Mouse (Mus musculus) Muller cell, postnatal 12 days (primary cell): ENCODE measurements at regions not wholly inside any gene's neighbourhood (a gene's known extent, or its start where the extent isn't known, plus 50 kb on each side); places are given as distances from the start of the nearest gene placed in this dataset.
A peak's percentile ranks its signal among the peaks of the same experiment; 100 is the strongest.

Experiments
- DNase-seq: peaks from one replicate; pipeline ENCODE4 v3.0.0-alpha.2; 2015; ENCODE audit errors: inconsistent ontology term

DNA sequence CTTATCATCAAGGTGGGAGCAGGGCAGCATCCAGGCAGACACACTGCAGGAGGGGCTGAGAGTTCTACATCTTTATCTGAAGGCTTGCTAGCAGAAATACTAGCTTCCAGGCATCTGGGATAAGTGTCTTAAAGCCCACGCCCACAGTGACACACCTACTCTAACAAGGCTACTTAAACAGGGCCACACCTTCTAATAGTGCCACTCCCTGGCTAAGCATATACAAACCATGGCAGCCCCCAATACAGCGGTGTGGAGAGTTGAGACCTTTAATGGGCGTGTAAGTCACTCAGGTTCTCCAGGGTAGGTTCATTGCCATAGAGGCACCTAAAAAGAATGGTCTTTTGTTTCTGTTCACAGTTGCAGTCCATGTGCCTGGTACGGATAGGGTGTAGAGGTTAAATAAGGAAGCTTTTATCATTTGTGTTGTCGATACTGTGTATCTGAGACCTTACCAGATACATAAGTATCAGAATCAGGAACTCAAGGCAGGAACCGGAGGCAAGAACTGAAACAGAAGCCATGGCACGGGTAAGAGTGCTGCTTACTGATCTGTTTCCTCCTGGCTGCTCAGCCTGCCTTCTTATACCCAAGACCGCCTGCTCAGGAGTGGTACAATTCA, 69.0 kb upstream of the Atrnl1 start:
- DNase-seq = no peak

DNA sequence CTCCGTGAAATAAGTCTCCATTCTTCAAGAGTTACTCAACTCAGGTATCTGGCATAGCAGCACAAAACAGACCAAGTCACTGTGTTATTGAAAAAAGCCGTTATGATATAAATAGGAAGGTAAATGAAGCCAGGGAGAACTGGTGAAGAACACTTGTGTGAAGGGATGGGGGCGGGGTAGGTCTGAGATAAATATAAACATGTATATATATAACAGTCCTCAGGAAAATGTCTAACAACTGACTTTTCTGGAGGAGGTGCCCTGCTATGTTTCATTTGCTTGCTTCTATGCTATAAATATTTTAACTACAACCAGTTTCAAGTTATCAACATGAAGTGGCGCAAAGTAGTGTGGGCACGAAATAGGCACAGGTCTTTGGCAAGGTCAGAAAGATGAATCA, 68.3 kb upstream of the Atrnl1 start:
- DNase-seq = no peak

DNA sequence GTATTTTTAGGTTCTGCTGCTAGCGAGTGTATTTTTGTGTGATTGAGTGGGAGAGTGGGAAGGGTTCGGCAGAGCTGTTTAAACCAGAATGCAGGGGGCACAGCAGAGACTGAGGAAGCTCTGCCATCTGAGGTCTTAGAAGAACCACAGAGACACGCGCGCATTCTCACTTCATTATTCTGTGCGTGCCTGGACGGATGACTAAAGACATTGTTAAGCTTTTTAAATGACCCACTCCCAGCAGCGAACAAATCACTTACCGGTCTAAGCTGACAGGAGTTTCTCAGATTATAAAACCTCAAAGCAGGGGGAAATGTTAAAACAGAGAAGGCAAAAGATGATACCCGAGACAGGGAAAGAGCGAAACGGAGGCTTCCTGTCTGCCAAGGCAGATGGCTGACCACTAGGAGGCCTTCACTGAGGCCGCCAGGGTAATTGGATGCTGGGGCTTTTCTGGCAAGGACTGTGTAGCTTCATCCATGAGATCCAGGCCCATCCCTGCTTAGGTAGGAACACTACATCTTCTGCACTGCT, 67.1 kb upstream of the Atrnl1 start:
- peak; percentile 33 for DNase-seq

DNA sequence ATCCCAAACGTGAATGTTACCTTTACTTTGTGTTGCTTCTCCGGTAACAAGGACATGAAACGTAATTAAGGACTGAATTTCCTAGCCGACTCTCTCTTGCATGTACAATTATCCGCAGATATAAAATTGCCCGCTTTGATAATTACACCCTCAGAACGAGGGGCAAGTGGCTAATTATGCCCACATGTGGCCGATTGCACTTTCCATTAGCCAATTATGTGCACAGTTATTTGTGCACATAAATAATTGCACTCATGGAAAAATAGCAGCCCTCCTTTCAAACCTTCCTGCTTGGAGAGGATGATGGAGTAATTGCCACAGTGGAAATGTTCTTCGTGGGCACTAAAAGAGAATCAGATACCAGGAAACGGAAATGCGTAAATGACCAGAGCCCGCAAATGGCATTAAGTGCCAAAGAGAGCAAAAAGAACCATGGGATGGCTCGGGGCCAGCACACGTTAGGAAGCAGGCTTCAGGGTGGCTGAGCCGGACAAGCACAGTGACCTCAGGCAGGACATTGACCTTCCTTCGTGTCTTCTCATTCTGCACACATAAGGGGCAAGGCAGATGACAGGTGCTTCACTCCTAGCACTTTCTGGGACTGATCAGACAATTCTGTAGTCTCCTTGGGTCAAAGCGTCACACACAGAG, 66.5 kb upstream of the Atrnl1 start:
- DNase-seq = no peak

DNA sequence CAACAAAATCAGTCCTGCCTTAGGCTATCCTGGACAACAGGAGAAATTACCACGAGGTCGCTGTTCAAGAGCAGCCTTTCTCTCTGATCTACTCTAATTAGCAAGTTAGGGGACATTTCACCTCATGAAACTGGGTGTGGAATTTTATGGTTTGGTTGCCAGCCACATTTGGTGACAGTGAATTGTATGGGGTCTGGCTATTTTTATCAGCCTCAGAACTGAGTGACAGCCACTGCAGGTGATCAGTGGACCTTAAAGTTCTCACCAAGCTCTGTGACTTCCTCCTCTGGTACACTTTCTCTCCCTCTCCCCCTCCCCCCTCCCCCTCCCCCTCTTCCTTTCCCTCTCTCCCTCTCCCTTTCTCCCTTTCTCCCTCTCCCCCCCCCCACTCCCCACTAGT, 65.8 kb upstream of the Atrnl1 start:
- no peak for DNase-seq

DNA sequence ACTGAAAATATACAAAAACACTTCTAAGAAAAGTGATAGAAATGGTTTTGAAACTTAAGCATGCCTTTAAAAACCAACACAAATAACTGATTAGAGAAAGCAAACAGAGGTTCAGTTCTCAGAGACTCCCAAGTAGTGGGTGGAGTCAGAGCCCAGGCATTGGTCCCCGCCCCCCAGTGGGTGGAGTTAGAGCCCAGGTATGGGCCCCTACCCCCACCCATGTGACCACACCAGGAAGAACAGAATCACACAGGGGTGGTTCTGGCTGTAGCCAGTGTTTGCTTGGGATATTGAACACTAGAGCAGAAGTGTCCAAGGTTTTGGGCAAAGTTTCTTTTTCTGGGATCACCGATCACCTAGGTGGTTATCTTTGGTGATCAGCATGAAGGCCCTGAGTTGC, 64.8 kb upstream of the Atrnl1 start:
- DNase-seq = no peak

DNA sequence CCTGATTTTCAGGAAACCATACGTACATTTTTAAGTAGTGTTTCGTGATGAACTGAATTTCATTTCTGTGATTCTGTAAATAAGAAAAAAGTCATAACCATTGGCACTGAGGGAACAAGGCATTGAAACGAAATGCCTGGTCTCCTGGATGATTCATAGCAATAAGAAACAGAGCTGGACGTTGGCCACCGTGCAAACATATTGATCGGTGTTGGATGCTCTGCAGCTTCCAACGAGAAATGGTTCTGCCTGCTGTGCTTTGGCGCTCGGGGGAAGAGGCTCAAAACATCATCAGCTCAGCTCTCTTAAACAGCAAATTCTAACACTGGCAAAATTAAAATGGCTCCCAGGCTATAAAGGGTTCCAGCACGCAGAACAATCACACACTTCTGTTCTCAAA, 64.3 kb upstream of the Atrnl1 start:
- DNase-seq = no peak

DNA sequence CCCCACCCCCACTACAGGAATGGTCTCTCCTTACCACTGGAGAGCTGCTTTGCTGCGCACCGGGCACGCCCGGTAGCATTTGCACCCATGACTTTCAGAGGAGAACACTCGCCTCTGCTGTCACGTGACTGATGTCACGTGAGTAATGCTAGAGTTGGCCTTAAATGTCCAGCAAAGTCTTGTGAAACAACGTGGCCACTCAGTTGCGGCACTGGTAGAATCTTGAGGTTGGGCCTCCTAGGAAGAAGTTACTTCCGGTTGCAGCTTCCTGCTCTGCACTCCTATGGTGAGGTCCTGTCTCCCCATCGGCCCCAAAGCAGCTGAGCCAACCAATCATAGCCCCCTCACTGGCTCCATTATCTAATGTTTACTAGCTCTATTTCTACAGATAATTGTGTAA, 62.7 kb upstream of the Atrnl1 start:
- DNase-seq = no peak

DNA sequence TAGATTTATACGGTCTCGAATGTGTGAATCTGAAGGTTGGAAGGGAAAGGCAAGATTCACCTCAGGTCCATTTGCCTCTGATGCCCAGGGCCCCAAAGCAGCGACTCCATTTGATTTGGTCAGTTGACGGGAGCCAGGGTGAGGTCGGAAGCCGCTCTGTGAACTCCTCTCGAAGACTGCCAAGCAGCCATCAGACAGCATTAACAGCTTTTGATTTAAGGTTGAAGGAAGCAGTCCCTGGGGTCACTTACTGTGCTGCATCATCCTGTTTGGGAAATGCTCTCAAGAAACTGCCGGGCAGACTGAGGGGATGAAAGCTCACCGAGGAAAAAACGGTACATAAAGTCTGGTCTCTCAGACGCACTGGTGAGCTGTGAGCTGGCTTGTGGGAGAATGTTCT, 62.2 kb upstream of the Atrnl1 start:
- no peak for DNase-seq

DNA sequence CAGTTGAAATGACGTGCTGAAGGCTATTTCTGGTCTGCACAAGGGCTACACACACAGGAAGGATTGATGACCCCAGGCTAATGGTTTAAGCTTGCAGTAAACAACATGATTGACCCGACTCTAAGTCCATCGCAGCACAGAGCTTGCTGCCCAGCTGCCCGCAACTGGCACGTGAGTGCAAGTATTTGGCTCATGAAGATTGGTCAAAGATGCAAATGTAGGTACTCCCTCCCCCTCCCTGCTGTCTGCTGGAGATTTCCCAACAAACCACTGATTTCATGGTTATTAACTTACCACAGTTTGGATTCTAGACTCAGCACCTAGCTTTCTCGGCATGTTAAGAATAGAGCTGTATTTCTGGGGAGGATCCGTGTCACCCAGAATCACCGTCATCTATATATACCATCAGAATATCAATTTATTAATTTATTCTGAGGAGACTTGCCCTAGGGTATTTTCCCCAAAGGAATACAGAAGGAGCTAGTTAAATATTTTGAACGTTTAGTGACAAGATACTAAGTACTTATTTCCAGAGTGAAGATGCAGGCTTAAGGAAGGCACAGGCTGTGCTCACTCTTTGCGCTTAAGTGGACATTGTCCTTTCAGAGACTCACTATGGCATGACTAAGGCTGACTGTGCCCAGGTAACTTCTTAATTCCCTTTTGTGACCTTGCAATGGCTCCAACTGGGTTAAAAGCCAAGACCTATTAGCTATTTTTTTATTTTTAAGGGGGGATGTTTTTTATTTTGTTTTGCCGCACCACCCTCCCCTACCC, 57.7 kb upstream of the Atrnl1 start:
- DNase-seq = no peak

DNA sequence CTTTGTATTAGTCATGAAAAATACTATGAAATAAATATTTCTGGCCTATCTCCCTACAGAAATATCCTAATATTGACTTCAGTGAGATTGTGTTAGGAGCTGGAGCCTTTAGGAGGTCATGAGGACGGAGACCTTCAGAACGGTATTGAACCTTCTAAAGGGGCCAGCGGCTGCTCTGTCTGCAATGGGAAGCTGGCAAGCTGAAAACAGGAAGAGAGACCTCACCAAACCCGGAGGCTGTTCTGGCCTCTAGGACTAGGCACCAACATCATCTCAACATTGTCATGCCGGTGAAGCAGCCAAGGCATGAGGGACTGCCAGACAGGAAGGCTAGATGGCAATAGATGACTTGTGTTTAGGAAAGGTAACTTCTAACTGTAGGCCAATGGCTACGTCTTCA, 56.7 kb upstream of the Atrnl1 start:
- DNase-seq = no peak

DNA sequence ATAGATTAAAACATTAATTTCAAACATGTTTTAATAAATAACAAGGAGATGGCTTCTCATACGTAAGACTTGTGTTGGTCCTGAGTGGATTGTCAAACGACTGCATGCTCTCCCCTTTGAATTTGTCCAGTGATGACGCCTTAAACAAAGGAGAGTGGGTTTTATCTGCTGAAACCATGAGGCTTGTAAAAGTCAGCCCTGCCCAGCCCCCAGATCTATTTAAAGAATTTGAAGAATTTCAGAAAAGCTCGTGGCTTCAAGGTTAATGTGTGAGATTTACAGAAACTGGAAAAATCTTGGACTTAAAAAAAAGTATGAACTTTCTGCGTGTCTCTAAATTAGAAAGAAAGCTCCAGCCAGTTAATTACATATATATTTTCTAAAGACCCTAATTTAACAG, 55.5 kb upstream of the Atrnl1 start:
- DNase-seq = peak; percentile 35

DNA sequence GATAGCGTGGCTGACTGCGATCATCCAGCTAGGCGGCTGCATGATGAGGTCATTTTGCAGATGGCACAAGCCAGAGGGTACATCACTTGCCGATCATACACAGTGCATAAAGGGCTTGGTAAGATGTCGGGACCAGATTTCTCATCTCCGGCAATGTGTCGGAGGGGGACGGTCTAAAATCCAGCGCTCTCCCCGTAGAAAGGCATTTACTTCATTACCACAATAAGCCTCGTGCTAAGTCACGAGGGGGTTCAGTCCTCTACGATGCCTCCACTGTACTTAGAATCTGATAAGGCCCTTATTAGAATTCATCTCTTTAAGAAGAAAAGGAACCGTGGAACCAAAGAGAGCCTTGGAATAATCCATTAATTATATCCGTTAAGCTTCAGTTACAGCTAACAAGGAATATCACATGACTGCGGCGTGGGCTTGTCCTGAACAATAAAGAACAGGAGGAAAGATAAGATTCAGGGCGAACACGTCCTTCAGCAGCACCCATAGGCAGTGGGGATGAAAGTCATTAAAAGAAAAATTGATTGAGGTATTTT, 52.3 kb upstream of the Atrnl1 start:
- DNase-seq = no peak

DNA sequence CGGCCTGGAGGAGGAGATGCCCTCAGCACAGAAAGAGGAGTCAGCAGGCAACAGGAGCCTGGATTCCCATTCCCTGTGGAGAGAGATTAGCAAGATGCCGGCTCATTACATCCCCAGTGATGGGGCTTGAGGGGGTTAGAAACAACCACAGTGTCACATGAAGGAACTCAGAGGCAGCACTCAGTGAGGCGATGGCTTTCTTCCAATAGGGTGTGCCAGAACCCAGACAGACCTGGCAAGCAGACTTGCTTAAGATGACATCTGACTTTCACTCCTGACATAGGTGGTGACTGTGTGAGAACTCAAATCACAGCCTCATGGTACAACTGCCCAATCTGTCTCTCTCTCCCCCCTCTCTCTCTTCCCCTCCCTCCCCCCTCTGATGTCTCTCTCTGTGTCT, 50.1 kb upstream of the Atrnl1 start:
- no peak for DNase-seq
